Mouse (Mus musculus): ENCODE measurements around the gene Tspan10.
A peak's percentile ranks its signal among the peaks of the same experiment; 100 is the strongest.

Gene Tspan10

DNA sequence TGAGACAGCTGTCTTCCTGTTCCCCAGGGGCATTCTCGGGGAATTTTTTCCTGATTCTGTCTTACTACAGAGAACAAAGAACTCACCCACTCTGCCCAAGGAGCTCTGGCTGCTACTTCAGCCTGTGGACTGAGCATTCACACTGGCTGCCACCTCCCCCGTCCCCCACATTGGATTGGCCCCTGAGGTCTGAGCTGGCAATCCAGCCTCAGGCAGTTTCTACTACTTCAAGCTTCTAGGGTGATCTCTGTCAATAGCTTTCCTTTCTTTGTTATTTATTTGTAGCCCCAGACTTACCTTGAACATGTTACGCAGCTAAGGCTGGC is 50.4 kb downstream of the Tspan10 start:
- DNase-seq (ENCODE audit: low spot score), result peak; percentile 38

DNA sequence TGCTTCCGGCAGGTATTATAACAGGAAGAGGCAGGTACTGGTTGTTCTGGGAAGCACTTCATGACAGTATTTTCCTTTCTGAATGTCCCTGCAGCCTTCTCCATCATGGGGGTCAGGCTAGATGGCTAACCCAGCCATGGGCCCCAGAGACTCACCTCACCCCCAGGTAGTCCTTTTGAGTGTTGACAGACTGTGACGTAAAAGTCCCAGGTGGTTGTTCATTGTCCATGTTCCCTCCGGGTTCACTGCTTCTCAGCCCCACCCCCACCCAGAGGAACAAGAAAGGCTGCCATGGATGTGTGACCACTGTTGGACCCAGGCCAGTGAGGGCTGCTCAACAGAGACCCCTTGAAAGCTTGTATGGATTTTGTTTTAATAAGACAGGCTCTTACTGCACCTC is 50.9 kb downstream of the Tspan10 start:
- no peak for DNase-seq (ENCODE audit: low spot score)

DNA sequence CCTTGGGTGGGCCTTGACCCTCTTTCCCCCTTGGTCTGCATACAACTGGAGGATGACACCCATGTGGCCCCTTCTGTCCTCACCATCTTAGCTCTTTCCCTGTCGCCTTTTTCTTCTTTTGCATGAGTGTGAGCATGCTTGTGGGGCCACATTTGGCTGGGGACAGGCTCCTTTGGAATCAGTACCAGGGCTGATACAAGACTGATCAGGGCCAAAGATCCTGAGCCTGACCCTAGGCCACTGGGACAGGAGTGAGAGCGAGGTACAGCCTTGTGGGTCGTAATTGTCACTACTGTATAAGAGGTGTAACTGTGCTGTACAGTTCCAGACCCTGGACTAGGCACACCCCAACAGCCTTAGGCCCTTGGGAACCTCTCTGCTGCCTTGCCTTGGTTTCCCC is 51.5 kb downstream of the Tspan10 start:
- no peak for DNase-seq (ENCODE audit: low spot score)

Data from retina, embryonic 14.5 days (tissue).